Mouse (Mus musculus): ENCODE measurements around the gene Ubap2l.

Gene Ubap2l

GRCm38 (mm10) chr3:89968509-89968908 is 83.9 kb downstream of the Ubap2l start:
- no peak for DNase-seq (ENCODE audit: low read depth, low spot score)

GRCm38 (mm10) chr3:89966946-89967345 is 85.5 kb downstream of the Ubap2l start:
- DNase-seq (ENCODE audit: low read depth, low spot score) = peak; percentile 88

GRCm38 (mm10) chr3:89965972-89966371 is 86.5 kb downstream of the Ubap2l start:
- DNase-seq (ENCODE audit: low read depth, low spot score) = no peak

- DNase-seq (ENCODE audit: low read depth, low spot score) = no peak
These were observed 86.9 kb downstream of the Ubap2l start for GRCm38 (mm10) chr3:89965557-89965956.

GRCm38 (mm10) chr3:89963926-89964739 is 88.3 kb downstream of the Ubap2l start:
- peak; percentile 93 for DNase-seq (ENCODE audit: low read depth, low spot score)

- DNase-seq (ENCODE audit: low read depth, low spot score) = peak; percentile 69
These were observed 89.1 kb downstream of the Ubap2l start, which contains the start of gene Atp8b2 for GRCm38 (mm10) chr3:89963221-89963763. TSS of gene Atp8b2 (minus strand) at chr3:89963508.

GRCm38 (mm10) chr3:89962751-89963220 is 89.6 kb downstream of the Ubap2l start:
- no peak for DNase-seq (ENCODE audit: low read depth, low spot score)

GRCm38 (mm10) chr3:89962059-89962750 is 90.2 kb downstream of the Ubap2l start:
- DNase-seq (ENCODE audit: low read depth, low spot score) = no peak

- no peak for DNase-seq (ENCODE audit: low read depth, low spot score)
These were observed 91.0 kb downstream of the Ubap2l start for GRCm38 (mm10) chr3:89961436-89961835.

GRCm38 (mm10) chr3:89960469-89960868 is 92.0 kb downstream of the Ubap2l start:
- DNase-seq (ENCODE audit: low read depth, low spot score) = peak; percentile 97

GRCm38 (mm10) chr3:89959435-89959834 is 93.0 kb downstream of the Ubap2l start:
- peak; percentile 45 for DNase-seq (ENCODE audit: low read depth, low spot score)

GRCm38 (mm10) chr3:89957880-89958279 is 94.5 kb downstream of the Ubap2l start:
- no peak for DNase-seq (ENCODE audit: low read depth, low spot score)

- peak; percentile 79 for DNase-seq (ENCODE audit: low read depth, low spot score)
These were observed 96.1 kb downstream of the Ubap2l start for GRCm38 (mm10) chr3:89956177-89956971.

- DNase-seq (ENCODE audit: low read depth, low spot score) = peak; percentile 88
These were observed 99.0 kb downstream of the Ubap2l start for GRCm38 (mm10) chr3:89953420-89953819.
